In the genomic region with DNA sequence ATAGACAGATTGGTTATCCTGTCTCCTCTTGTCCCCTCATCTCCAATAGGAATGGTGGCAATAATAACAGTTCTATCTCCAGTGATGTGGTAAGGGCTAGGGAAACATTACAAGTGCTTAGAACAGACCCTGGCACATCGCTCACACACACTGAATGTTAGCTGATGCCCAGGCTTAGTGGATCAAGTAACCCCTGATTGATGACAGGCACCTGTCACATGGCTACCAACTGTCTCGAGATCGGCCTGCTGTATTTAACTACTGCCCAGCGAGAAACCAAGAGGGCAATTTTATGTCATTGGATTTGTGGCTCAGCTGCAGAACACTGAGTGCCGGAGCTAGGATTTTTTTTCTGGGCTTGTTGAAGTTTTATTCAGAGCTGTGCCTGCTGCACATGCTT, we compare ENCODE assay signal across 24 mouse cellular contexts. TPM values are rescaled to one million over a fixed set of nuclear protein-coding genes. Genes with fewer than 3 reads are reported as not detected.
"Had no signal": no experiment of that assay in that cellular context is flagged by ENCODE, and none has a peak within 500 bp of the region (broad histone marks: within the 10 kb centered on the region; RNA-seq: fewer than 3 reads in every experiment).

No protein-coding gene starts in this region.

- H3K9me3 ChIP-seq: limb, embryonic 12.5 days; limb, embryonic 15.5 days; midbrain, embryonic 13.5 days; neural tube, embryonic 12.5 days had no signal

- H3K4me3 ChIP-seq: limb, embryonic 12.5 days; limb, embryonic 15.5 days; midbrain, embryonic 13.5 days; neural tube, embryonic 12.5 days had no signal

- H3K4me2 ChIP-seq: limb, embryonic 12.5 days; limb, embryonic 15.5 days; liver, embryonic 11.5 days; lung, embryonic 14.5 days; midbrain, embryonic 13.5 days; neural tube, embryonic 12.5 days had no signal

- H3K9ac ChIP-seq: limb, embryonic 12.5 days; limb, embryonic 15.5 days; liver, embryonic 14.5 days; liver, postnatal 0 days; lung, embryonic 14.5 days; midbrain, embryonic 13.5 days; neural tube, embryonic 12.5 days had no signal

- ATAC-seq: liver, postnatal 0 days; lung, postnatal 0 days; midbrain, embryonic 13.5 days had no signal

- H3K27ac ChIP-seq: limb, embryonic 12.5 days; limb, embryonic 15.5 days; liver, embryonic 14.5 days; macrophage; midbrain, embryonic 13.5 days; neural tube, embryonic 12.5 days had no signal

- H3K36me3 ChIP-seq: limb, embryonic 12.5 days; limb, embryonic 15.5 days; midbrain, embryonic 13.5 days; neural tube, embryonic 12.5 days had no signal

- DNase-seq: kidney, adult 18-20 months; kidney, adult 9 months; kidney, postnatal 14 days; kidney, postnatal 4 days; layer of hippocampus, postnatal 36 days; left cerebral cortex, postnatal 4 days; liver, postnatal 0 days; lung, embryonic 14.5 days; retina, postnatal 1 day; right cerebral cortex, postnatal 25 days; thymus, adult 18-20 months; thymus, postnatal 36 days had no signal

- H3K4me1 ChIP-seq: limb, embryonic 12.5 days; limb, embryonic 15.5 days; midbrain, embryonic 13.5 days; neural tube, embryonic 12.5 days had no signal

- H3K27me3 ChIP-seq: limb, embryonic 15.5 days; midbrain, embryonic 13.5 days; neural tube, embryonic 12.5 days had no signal

RNA-seq across cellular contexts. Expression of gene Fam47e, which starts 40.2 kb away (rescaled TPM):
- total RNA-seq: megakaryocyte, adult 5-6 weeks; neutrophil, adult 5-6 weeks had no signal
- polyA plus RNA-seq: limb, embryonic 12.5 days; limb, embryonic 15.5 days; lung, embryonic 14.5 days; macrophage; midbrain, embryonic 13.5 days; neural tube, embryonic 12.5 days; small intestine, adult 2 months; testis, adult 2 months had no signal
